Mouse (Mus musculus): Measurements from ENCODE around the gene Gm21858. TPM values are rescaled to one million over a fixed set of nuclear protein-coding genes. Genes with fewer than 3 reads are reported as not detected.
"Not testable (repeated sequence)": the region's sequence is repeated elsewhere in the genome, so short reads cannot be mapped to it uniquely, and the experiment has no call there.

Gene Gm21858
- not detected in 2 replicates for polyA plus RNA-seq (2015; fragmentation: Nextera tagmentation; extraction: Ambion mirVana)

DNA sequence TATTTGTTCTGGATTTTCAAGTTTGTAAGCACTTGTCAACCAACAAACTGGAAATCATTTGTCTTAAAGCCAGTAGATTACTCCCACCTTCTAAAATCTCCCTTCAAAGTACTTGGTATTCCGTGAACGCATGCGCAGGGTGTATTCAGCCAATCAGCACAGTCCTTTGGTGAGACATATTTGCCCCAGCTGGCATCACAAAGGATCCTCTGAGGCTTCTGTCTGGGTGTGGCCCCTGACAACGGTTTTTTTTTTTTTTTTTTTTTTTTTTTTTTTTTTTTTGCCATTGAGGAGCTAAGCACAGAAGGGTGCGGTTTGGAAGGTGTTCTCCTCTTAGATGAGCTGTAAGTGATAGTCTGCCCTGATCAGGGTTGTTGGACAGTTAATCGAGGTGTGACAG lies at the start of gene Gm21858:
TSS of gene Gm21858 (plus strand) at position 301 of the 400 bp plus-strand sequence.
- WGBS = no CpG with 5 or more reads among the region's 6 CpGs
- not testable (repeated sequence) for H3K4me1 ChIP-seq; H3K27ac ChIP-seq; H3K9me3 ChIP-seq; H3K27me3 ChIP-seq; H3K9ac ChIP-seq; H3K4me3 ChIP-seq; ATAC-seq (ENCODE audit: low FRiP score, low read depth); H3K4me2 ChIP-seq (replicated peaks); H3K36me3 ChIP-seq
